ENCODE assay signal across 17 mouse cellular contexts in the genomic region with DNA sequence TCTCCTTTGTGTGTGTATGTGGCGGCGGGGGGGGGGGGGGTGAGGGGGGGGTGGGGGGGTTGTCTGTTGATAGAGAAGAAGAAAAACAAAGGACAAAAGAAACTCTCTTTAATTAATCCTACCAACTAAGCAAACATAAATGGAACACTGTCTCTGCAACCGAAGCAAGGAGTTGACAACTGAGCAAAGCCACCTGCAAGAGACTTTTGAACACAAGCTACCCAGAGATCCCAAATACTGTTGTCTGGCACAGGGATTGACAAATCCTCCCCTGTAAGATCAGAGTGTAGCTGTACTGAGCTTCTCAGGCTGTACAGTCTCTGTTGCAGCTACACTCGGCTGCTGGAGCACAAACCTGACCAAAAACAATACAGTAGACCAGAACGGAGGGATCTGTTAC.
"Had no signal": no experiment of that assay in that cellular context is flagged by ENCODE, and none has a peak within 500 bp of the region (broad histone marks: within the 10 kb centered on the region; RNA-seq: fewer than 3 reads in every experiment).

No protein-coding gene starts in this region.

- H3K27ac ChIP-seq: liver, embryonic 13.5 days; liver, embryonic 15.5 days; lung, embryonic 15.5 days; macrophage; midbrain, embryonic 13.5 days; midbrain, embryonic 15.5 days; neural tube, embryonic 12.5 days; stomach, postnatal 0 days had no signal

- H3K27me3 ChIP-seq: liver, embryonic 13.5 days; liver, embryonic 15.5 days; lung, embryonic 15.5 days; megakaryocyte, embryonic 14.5 days; midbrain, embryonic 13.5 days; midbrain, embryonic 15.5 days; neural tube, embryonic 12.5 days; stomach, embryonic 15.5 days had no signal

- ATAC-seq: liver, postnatal 0 days; midbrain, embryonic 13.5 days; midbrain, embryonic 15.5 days had no signal

- DNase-seq: liver, embryonic 13.5 days; liver, postnatal 0 days; right cerebral cortex, postnatal 14 days; thymus, adult 2 months; thymus, postnatal 25 days; thymus, postnatal 4 days had no signal

- H3K4me2 ChIP-seq: liver, embryonic 11.5 days; liver, embryonic 13.5 days; liver, embryonic 15.5 days; lung, embryonic 15.5 days; midbrain, embryonic 11.5 days; midbrain, embryonic 13.5 days; midbrain, embryonic 15.5 days; neural tube, embryonic 12.5 days; stomach, embryonic 15.5 days had no signal

- H3K9me3 ChIP-seq: liver, embryonic 13.5 days; liver, embryonic 15.5 days; lung, embryonic 15.5 days; midbrain, embryonic 13.5 days; midbrain, embryonic 15.5 days; neural tube, embryonic 12.5 days; stomach, embryonic 15.5 days had no signal

- H3K36me3 ChIP-seq: liver, embryonic 13.5 days; liver, embryonic 15.5 days; lung, embryonic 15.5 days; midbrain, embryonic 13.5 days; midbrain, embryonic 15.5 days; neural tube, embryonic 12.5 days; stomach, embryonic 15.5 days had no signal

- H3K4me3 ChIP-seq: liver, embryonic 13.5 days; liver, embryonic 15.5 days; lung, embryonic 15.5 days; megakaryocyte, embryonic 14.5 days; midbrain, embryonic 13.5 days; midbrain, embryonic 15.5 days; neural tube, embryonic 12.5 days; stomach, embryonic 15.5 days had no signal

- H3K9ac ChIP-seq: liver, embryonic 13.5 days; liver, embryonic 15.5 days; liver, postnatal 0 days; lung, embryonic 15.5 days; midbrain, embryonic 13.5 days; midbrain, embryonic 15.5 days; neural tube, embryonic 12.5 days; stomach, embryonic 15.5 days had no signal

- H3K4me1 ChIP-seq: liver, embryonic 15.5 days; midbrain, embryonic 13.5 days; midbrain, embryonic 15.5 days; neural tube, embryonic 12.5 days; stomach, embryonic 15.5 days had no signal
